Mouse (Mus musculus) skeletal muscle tissue, adult 2 months (tissue): ENCODE measurements at regions not wholly inside any gene's neighbourhood (a gene's known extent, or its start where the extent isn't known, plus 50 kb on each side); places are given as distances from the start of the nearest gene placed in this dataset.

ENCODE experiments used
- DNase-seq: peaks from one replicate; pipeline ENCODE4 v3.0.0-alpha.2; 2012; ENCODE audit warnings: low read depth, low spot score

DNA sequence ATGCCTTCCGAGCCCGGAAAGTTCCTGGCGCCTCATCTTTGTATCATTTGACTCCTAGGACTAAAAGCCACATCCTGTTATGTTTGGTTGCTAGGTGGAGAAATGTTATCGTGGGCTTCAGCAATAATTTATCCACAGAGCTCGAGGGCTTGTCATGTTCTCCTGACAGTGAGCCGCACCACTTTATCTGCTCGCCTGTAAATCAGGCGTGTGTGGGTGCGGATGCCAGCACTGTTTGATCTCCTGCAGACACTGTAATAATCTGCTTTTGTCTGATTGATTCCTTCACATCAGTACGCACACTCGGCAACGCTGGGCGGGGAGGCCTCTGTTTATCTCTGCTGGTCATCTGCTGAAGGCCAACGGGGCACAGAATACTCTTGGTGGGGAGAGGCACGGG, 178.5 kb upstream of the Zfp64 start:
- no peak for DNase-seq

DNA sequence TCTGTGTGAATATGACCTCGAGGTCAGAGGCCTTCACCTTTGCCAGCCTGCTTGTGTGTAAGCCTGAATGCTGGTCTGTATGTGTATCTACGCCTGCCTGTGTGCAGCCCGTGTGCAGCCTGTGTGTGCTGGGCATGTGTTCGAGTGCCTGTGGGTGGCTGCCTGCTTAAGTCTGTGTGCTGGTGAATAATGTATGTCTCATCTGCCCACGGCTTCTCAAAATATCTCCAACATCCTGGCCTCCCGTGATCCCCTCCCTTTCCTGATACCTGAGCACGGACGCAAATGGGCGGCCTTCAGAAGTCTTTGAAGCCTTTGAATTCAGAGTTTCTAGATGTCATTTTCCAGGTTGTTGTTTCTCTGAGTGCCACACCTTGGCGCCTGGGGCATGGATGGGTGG, 170.1 kb upstream of the Zfp64 start:
- no peak for DNase-seq

DNA sequence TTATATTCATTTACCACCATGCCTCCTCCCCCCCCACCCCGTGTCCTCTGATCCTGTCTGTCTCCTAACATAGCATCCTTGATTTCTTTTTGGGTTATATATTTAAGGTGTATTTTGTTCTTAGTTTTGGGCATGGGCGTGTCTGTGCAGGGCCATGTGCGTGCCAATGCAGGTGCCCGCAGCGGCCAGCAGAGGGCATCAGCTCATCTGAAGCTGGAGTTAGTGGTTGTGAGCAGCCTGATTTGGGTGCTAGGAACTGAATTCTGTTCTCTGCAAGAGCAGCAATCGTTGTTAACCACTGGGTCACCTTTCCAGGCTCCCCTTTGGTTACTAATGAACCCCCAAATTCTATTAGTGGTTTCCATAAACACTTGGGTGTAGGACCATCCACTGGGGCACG, 167.5 kb upstream of the Zfp64 start:
- no peak for DNase-seq

DNA sequence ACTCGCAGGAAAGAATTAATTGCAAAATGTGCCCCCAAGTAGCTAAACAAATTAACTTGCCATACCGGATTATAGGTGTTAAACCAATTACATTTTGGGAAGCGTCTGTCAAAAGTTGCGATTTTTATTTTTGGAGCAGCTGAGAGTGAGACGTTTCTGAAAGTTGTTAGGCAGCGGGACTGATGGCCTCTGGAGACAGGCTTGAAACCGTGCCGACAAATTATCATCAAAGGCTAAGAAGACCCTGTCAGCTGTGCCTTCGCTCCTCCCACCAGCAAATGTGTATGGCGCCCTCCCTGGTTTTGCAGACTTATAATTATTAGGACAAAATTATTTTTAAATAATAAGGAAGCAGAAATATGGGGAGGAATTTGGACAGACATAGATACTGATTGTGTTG, 161.5 kb upstream of the Zfp64 start:
- DNase-seq: no peak

DNA sequence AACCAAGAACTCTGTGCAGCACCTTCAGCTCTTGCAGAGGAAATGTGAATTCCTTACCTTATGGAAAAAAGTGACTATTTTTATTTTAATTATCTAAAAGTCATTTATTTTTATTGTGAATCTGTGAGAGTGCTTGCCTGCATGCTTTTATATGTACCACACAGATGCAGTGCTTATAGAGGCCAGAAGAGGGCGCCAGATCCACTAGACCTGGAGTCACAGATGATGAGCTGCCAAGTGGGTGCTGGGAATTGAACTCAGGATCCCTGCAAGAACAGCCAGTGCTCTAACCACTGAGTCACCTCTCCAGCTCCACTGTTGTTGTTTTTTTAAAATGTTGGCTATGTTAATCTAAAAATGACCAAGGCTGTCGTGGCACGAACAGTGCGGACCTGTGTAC, 153.7 kb upstream of the Zfp64 start:
- no peak for DNase-seq

DNA sequence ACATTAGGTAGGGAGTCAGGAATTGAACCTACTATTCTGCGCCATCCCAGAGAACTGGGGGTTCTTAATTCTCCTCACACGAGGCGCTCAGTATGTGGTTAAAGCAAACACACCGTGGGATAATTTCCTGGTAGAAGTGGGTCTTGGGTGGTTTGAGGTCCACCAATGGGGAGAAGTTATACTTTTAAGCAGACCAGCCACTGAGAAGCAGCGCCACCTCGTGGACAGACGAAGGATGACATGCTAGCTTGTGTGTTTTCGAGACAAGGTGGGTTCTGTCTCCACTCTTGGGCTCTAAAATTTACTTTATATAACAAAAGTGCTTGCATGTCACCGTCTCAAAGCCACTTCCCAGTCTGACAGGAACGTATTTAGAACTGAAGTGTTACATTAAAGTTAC, 152.7 kb upstream of the Zfp64 start:
- DNase-seq: no peak

DNA sequence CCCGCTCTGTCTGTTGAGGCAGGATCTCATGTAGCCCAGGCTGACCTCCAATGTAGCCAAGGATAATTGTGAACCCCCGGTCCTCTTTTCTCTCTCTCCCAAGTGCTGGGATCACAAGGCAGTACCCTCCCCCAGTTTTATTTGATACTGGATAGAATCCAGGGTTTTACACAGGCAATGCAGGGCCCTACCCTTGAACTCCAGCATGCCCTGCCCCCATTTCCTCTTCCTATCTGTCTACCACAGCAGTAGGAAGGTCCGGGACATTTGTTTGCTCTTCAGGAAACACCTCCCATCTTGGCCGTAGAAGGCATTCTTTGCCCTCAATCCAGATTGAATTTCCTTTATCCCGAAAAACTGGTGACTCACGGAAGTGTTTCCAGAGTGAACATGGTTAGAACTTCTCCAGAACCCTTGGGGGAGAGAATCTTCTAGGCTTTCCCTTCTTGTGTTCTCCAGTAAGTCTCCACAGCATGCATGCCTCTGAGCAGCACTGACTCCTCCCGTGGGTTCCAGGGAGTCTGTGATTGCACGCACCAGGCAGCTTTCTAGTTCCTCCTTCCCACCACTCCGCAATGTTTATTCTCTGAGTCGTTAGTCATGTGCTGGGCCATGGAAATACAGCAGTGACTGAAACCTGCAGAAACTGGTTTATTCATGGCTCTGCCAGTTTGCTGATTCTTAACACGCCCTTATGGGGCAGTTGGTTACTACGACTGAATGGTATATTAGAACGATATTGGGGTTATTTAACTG, 146.3 kb upstream of the Zfp64 start:
- DNase-seq: no peak

DNA sequence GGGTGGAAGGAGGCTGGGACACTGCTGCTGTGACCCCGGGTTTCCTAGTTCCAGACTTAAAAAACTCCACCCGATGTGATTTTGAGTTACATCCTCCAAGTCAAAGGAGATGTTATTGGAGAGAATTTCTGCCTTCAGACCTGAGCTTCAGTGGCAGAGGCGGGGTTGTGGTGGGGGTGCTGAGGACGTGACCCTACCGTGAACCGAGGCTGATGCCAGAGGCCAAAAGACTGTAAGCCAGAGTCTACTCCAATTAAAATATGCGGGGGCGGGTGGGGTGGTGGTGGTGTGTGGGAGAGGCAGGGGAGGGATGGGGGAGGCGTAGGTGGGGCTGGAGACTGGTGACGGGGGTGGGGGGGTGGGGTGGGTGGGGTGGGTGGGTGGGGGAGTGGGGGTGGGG, 145.1 kb upstream of the Zfp64 start:
- no peak for DNase-seq

DNA sequence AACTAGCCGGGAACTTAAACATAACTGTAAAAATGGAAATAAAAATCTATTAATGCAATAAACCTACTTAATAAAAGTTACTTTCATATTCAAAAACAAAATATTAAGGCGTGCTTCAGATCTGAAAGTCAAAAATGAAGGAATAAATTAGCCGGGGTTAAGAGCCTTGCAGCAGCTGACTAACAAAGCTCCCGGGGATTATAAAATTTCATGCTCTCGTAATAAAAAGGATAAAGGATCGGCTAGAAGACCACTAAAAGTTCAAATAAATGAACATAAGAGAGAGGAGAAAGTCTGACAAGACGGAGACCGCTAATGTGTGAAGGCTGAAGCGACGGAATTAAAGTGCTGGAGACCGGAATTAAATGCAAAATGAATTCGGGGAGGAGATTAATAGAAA, 144.3 kb upstream of the Zfp64 start:
- DNase-seq: no peak

DNA sequence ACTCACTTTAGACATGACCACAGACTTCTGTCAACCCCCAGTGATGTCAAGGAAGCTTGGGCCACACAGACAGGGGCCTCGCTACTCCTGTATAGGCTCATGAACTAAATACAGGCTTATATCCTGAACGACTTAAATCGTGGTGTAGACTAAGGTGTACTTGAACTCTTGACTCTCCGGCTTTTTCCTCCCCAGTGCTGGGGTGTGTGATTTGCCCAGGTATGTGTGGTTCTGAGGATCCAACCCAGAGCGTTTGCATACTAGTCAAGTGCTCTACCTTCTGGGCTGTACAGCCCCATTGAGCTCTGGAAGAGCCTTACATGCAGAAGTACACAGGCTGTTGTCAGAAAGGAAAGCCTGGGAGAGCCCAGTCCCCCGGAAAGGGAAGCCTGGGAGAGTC, 143.2 kb upstream of the Zfp64 start:
- no peak for DNase-seq

DNA sequence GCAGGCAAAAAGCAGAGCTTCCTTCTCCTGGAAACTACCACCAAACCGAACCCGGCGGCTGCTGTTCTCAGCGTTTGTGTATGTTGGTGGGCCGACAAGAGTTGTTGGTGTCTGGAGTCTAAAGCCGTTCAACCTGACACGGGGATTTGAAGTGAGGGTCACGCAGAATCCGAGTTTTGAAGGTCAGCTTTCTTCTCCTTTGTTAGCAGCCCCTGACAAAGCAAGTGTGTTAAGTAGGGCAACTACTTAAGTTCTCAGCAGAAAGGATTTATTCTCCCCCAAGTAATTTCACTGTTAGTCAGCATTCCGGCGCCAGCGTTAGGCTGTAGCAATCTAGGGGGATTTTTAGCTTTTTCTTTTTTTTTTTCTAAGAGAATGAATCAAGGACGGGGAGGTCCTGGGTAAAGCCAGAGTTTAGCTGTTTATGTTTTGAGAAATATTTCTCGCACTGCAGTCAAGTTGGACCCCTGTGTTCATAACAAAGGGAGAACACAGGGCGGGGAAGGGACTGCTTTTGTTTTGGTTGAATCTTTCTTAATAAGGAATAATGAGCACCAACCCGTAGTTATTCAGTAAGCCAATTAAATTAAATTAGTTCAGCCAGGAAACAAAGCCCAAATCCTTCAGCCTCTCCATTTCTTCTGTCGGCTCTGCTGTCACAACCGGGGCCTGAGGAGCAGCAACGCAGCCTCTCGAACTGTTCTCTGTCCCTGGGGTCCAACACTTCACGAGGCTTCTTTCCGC, 138.8 kb upstream of the Zfp64 start:
- DNase-seq: no peak

DNA sequence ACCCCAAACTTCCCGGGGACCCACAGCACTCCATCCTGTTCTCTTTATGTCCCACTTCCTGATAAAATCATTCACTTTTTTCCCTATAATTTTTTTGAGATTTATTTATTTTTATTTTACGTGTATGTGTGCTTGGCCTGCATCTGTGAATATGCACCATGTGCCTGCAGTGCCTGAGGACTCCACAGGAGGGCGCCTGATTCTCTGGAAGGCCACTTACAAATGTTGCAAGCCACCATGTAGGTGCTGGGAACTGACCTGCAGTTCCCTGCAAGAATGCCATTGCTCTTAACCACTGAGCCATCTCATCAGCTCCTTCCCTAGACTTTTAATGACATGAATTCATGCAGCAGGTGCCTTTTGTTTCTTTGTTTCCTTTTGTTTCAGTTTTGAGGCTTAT, 134.9 kb upstream of the Zfp64 start:
- no peak for DNase-seq

DNA sequence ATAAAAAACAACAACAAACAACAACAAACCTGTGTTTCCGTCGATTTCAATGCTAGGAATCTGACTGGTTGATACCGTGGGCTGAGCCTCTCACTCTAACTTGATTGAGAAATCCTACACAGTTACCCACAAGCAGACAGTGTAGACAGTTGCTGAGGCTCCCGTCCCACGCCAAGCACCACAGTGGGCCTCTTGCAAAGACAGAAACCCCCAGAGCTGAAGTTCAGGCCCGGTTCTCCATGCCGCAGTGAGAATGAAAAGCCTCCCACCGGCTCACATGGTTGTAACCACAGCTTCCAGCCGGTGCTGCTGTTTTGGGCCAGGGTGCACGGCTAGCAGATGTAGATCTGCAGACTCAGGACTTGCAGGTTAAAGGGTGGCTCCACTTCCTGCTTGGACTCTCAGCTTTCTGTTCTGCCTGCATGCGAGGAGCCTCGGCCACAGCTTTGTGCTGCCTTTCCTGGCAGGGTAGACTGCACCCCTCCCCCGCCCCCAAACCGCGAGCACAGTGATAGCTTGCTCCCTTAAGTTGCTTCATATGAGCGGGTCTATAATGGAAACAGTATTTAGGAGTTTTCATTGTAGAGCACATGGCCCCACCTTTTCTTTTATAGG, 133.6 kb upstream of the Zfp64 start:
- DNase-seq: no peak

DNA sequence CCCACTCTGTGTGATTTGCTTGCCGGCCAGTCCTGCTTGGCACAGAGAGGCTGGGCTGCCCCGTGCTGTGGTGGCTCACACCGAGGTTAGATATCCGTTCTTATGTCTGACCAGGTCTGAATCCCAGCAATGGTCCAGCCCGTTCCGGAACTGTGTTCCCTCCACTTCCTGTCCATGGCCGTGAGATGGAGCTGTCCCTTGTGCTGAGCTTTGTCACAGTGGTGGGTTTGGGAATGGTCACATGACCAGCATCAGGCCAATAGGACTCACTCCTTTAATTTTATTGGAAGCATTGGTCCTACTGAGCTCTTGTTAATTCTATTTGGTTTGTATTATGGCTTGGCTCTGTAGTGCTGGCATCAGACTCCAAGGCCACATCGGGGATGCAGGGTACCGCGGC, 132.9 kb upstream of the Zfp64 start:
- DNase-seq: no peak

DNA sequence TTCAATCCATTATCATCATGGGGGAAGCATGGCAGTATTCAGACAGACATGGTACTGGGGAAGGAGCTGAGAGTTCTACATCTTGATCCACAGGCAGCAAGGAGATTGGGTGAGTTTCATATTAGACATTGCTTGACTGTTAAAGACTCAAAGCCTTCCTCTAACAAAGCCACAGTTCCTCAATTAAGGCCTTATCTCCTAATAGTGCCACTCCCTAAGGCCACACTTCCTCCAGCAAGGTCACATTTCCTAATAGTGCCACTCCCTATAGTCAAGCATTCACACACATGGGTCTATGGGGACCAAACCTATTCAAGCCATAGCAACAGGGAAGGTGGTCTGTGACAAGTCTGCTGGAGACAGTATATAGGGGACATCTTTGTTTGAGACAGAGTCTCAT, 115.9 kb upstream of the Zfp64 start:
- no peak for DNase-seq

DNA sequence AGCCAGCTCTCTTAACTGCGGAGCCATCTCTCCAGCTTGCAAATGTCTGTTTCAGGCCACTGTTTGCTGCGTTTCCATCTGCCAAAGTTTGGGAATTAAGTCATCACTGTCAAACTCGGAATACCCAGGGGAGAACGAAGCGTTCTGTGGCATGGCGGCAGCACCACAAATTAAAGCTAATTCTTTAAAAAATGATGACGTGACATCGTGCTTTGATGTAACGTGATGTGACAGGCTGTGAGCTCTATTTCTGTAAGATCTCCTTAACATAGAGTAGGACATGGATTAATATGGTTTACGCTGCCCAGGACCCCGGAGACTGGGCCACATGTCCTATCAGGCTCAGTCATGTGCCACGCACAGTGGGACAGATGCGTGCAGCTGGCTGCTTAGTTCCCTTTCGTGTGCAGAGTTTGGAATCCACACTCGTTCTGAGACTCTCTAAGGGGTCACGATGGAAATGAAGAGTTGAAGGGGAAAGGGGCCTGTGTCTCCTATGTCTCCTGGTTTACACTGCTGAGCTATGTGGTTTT, 109.8 kb upstream of the Zfp64 start:
- DNase-seq: no peak

DNA sequence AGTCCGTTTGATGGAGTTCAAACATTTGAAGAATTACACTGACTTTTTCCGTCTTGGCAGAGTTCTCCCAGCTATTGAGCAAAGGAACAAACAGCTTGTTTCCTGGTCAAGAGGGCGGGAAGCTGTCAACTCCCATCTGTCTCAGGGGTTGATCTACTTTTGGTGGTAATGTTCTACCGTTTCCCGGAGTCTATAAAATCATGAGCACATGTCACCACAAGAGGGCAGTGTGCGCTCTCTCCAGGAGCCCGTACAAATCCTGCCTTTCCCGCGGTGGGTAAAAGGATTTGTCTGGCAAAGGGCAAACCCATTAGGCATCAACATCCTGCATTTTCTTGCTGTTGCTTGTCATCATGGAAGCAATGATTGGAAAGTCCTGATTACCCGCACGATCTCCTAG, 106.1 kb upstream of the Zfp64 start:
- DNase-seq: peak; percentile 47

DNA sequence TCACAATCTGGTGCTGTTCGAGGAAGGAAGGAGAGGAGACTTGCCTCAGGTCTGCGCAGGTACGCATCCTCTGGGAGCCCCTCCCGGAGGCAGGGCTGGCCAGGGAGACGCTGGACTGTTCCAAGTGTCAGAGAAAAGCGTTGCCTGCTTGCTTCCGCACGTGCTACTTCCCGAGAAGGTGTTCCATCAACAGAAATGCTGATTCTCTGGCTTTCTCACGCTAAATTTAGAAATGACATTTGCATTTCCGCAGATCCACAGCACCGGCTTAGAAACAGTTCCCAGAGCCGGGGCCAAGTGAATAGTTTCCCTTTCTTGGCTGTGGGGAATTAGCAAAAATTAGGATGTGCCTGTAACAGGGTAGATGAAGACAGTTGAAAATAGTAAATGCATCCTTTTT, 105.1 kb upstream of the Zfp64 start:
- DNase-seq: no peak

DNA sequence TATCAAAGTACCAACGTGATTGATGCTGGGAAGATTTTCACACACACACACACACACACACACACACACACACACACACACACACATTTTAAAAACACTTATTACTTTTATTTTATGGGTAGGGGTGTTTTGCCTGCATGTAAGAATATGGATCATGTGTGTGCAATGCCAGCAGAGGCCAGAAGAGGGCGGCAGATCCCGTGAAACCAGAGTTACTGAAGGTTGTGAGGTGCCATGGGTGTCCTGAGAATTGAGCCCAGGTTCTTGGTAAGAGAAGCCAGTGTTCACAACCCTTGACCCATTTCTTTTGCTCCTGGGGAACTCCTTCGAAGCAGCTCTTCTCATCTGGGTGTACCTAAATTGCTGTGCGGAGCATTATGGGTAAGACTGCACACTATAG, 102.4 kb upstream of the Zfp64 start:
- no peak for DNase-seq

DNA sequence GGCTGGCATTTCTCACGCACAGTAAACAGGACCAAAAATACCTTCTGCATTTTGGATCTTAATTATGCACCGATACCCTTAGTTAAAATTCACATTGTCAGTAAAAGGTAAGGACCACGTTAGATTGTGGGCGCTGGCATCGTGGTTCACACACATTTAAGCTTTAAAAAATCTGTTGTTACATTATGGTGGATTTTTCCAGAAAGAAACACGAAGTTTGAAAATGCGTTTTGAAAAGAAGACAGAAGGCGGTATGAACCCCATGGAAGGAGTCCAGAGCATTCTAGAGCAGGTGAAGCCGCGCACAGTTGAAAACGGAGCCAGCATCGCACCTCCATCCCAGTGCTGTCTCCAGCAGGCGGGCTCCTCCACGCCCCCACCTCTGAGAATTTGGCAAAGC, 94.6 kb upstream of the Zfp64 start:
- no peak for DNase-seq

DNA sequence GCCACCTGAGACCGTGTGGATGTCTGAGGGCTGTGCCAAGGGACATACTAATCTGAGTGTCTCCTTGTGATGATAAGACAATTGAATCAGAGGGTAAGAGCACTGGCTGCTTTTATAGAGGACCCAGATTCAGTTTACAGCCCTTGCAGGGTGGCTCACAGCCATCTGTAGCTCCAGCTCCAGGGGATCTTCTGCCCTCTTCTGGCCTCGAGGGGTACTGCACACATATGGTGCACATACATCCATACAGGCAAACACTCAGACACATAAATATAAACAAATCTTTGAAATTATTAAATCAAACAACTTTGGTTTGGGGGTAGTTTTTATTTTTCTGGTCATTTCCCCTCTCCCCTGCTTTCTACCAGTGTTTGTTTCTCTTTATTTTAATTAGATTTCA, 86.4 kb upstream of the Zfp64 start:
- DNase-seq: no peak

DNA sequence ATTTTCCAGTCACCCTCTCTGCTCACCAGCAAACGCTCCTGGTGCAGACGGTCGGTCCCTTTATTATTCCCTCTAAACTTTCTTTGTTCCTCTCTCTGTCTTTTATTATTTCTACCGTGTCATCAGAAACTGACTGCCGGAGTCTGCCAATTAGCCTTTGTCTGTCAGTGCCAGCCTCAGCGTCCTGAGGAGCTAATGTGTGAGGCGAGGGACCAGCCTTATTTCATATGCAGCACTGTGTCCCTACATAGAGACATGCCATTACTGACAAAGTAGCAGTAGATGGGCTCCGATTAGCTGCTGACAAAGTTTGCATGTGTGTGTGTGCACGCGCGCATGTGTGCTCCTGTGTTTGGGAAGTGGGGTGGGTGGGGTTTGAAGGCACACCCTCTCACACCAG, 82.6 kb upstream of the Zfp64 start:
- no peak for DNase-seq

DNA sequence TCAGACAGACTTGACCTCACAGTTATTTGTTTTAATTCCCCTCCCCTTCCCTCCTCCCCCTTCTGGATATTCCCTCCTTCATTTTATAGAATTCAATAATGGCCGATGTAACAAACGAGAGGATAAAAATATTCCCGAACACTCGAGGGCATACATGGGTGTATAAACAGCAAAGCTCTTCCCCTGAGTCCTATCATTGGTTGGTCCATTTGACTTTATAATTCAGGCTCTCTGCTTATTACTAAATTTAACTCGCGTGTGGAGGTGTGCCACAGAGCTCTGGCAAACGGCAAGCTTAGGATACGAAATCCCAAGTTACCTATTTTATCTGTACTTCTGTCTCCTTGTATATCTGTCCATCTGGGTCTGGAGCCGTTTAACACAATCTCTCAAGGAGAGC, 82.1 kb upstream of the Zfp64 start:
- no peak for DNase-seq
